Comparison of ENCODE assay signal across 27 mouse cellular contexts in the genomic region with DNA sequence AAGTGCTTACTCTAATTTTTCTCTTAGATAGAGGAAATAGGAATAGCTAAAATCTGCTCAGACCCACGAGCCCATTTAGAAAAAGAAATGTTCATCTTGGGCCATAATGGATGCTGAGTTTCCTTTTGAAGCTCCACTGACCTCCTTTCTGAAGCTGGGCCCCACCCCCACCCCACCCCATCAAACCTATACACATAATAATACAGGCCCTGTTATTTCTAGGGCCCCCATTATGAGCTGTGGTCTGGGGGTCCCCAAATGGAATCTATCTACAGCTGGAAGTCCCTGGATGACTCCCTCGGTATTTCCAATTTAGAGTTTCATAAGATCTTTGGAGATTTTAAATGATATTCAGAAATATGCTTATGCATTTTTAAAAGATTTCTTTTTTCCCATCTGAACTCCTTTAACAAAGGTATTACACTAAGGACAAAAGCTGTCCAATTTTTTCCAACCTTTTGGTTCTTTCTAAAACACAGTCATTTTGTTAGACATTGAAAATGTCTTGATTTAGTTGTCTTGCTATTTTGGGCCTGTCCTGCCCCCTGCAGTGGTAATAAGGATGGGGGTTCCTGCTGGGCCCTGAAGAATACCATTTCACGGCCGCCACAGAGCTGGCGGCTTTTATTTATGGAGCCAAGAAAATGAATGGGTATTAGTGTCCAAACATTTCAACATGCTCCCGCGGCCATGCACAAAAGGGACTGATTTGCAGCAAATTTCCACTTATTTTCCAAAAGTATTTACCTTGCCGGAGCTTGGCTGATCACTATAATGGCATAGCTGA.
DNase-seq lines count a peak whose midpoint lies in the region; ATAC-seq and TF ChIP-seq lines count a peak whose summit lies in the region.
"Had no signal": no experiment of that assay in that cellular context is flagged by ENCODE, and none has a peak within 500 bp of the region (broad histone marks: within the 10 kb centered on the region; RNA-seq: fewer than 3 reads in every experiment).

No protein-coding gene starts in this region.

- no peak overlapping the region for H3K4me3 ChIP-seq in forebrain, embryonic 11.5 days (ENCODE audit: low read depth, low read length)
- no peak overlapping the region for H3K4me3 ChIP-seq in forebrain, embryonic 16.5 days (replicated peaks; ENCODE audit: low read length)
- H3K4me3 ChIP-seq in hindbrain, postnatal 0 days (ENCODE audit: low read length), result no peak overlapping the region
- H3K4me3 ChIP-seq in hindbrain, embryonic 14.5 days (replicated peaks; ENCODE audit: low read length), result no peak overlapping the region
- no peak overlapping the region for H3K4me3 ChIP-seq in neural tube, embryonic 11.5 days (ENCODE audit: low read depth, low read length)
- H3K4me3 ChIP-seq in neural tube, embryonic 15.5 days (replicated peaks), result no peak overlapping the region
- no peak overlapping the region for H3K4me3 ChIP-seq in midbrain, postnatal 0 days (ENCODE audit: low read depth, low read length)
- H3K4me3 ChIP-seq in gastrocnemius, adult 2 months, result no peak overlapping the region
- H3K4me3 ChIP-seq: embryonic facial prominence, embryonic 12.5 days; hindbrain, embryonic 12.5 days; kidney, embryonic 15.5 days; layer of hippocampus, adult 2 months; limb, embryonic 10.5 days; limb, embryonic 15.5 days; liver, embryonic 13.5 days; megakaryocyte, embryonic 14.5 days; neural tube, embryonic 13.5 days had no signal

- no peaks in the 10 kb centered on the region for H3K9me3 ChIP-seq in forebrain, embryonic 11.5 days (ENCODE audit: control insufficient read depth, low read length)
- no peaks in the 10 kb centered on the region for H3K9me3 ChIP-seq in forebrain, embryonic 16.5 days (ENCODE audit: control insufficient read depth, low read length)
- H3K9me3 ChIP-seq in hindbrain, postnatal 0 days (ENCODE audit: low read length), result no peaks in the 10 kb centered on the region
- no peaks in the 10 kb centered on the region for H3K9me3 ChIP-seq in hindbrain, embryonic 14.5 days (ENCODE audit: control insufficient read depth, low read length)
- no peaks in the 10 kb centered on the region for H3K9me3 ChIP-seq in neural tube, embryonic 11.5 days (ENCODE audit: control insufficient read depth, low read length)
- H3K9me3 ChIP-seq in neural tube, embryonic 15.5 days (replicated peaks), result no peaks in the 10 kb centered on the region
- H3K9me3 ChIP-seq in midbrain, postnatal 0 days (ENCODE audit: low read length), result no peaks in the 10 kb centered on the region
- H3K9me3 ChIP-seq: embryonic facial prominence, embryonic 12.5 days; hindbrain, embryonic 12.5 days; kidney, embryonic 15.5 days; limb, embryonic 10.5 days; limb, embryonic 15.5 days; liver, embryonic 13.5 days; neural tube, embryonic 13.5 days had no signal

- 0 out of 2 replicates have a peak, but pooled peaks have one; percentile 30 for ATAC-seq in forebrain, embryonic 11.5 days (replicated peaks; ENCODE audit: low FRiP score)
- no peak for ATAC-seq in forebrain, embryonic 16.5 days
- no peak for ATAC-seq in hindbrain, postnatal 0 days
- ATAC-seq in hindbrain, embryonic 14.5 days (ENCODE audit: low FRiP score), result no peak; the same call in 1 of the 2 replicates
- ATAC-seq in neural tube, embryonic 11.5 days (ENCODE audit: insufficient read depth, low FRiP score, low TSS enrichment), result peak; percentile 45; the same call in 1 of the 2 replicates
- no peak for ATAC-seq in neural tube, embryonic 15.5 days (ENCODE audit: low FRiP score)
- ATAC-seq in midbrain, postnatal 0 days (ENCODE audit: low FRiP score), result no peak
- ATAC-seq: lung, postnatal 0 days had no signal

- no peaks in the 10 kb centered on the region for H3K36me3 ChIP-seq in forebrain, embryonic 11.5 days (ENCODE audit: control insufficient read depth, insufficient read depth, low read length)
- no peaks in the 10 kb centered on the region for H3K36me3 ChIP-seq in forebrain, embryonic 16.5 days (ENCODE audit: control insufficient read depth, insufficient read depth)
- H3K36me3 ChIP-seq in hindbrain, postnatal 0 days (ENCODE audit: insufficient read depth, low read length), result no peaks in the 10 kb centered on the region
- no peaks in the 10 kb centered on the region for H3K36me3 ChIP-seq in hindbrain, embryonic 14.5 days (replicated peaks; ENCODE audit: control insufficient read depth, insufficient read depth)
- H3K36me3 ChIP-seq in neural tube, embryonic 11.5 days (ENCODE audit: control insufficient read depth, insufficient read depth, low read length), result no peaks in the 10 kb centered on the region
- H3K36me3 ChIP-seq in neural tube, embryonic 15.5 days, result no peaks in the 10 kb centered on the region
- H3K36me3 ChIP-seq in midbrain, postnatal 0 days (ENCODE audit: insufficient read depth, low read length), result no peaks in the 10 kb centered on the region
- H3K36me3 ChIP-seq: embryonic facial prominence, embryonic 12.5 days; hindbrain, embryonic 12.5 days; kidney, embryonic 15.5 days; limb, embryonic 10.5 days; limb, embryonic 15.5 days; liver, embryonic 13.5 days; neural tube, embryonic 13.5 days had no signal

- H3K27ac ChIP-seq in forebrain, embryonic 11.5 days (ENCODE audit: low read depth, low read length), result no peak overlapping the region; the same call in 1 of the 2 replicates
- no peak overlapping the region for H3K27ac ChIP-seq in forebrain, embryonic 16.5 days (ENCODE audit: low read length)
- H3K27ac ChIP-seq in hindbrain, postnatal 0 days, result no peak overlapping the region
- H3K27ac ChIP-seq in hindbrain, embryonic 14.5 days, result no peak overlapping the region
- no peak overlapping the region for H3K27ac ChIP-seq in neural tube, embryonic 11.5 days (ENCODE audit: low read depth, low read length)
- no peak overlapping the region for H3K27ac ChIP-seq in neural tube, embryonic 15.5 days (replicated peaks)
- no peak overlapping the region for H3K27ac ChIP-seq in midbrain, postnatal 0 days (ENCODE audit: low read depth, low read length)
- H3K27ac ChIP-seq in gastrocnemius, adult 2 months, result no peak overlapping the region
- H3K27ac ChIP-seq: embryonic facial prominence, embryonic 12.5 days; hindbrain, embryonic 12.5 days; kidney, embryonic 15.5 days; layer of hippocampus, adult 2 months; limb, embryonic 10.5 days; limb, embryonic 15.5 days; liver, embryonic 13.5 days; neural tube, embryonic 13.5 days had no signal

- no peak overlapping the region for H3K4me2 ChIP-seq in forebrain, embryonic 11.5 days (ENCODE audit: low read depth, low read length, severe bottlenecking)
- H3K4me2 ChIP-seq in forebrain, embryonic 16.5 days (ENCODE audit: low read length), result no peak overlapping the region
- H3K4me2 ChIP-seq in hindbrain, postnatal 0 days (ENCODE audit: low read depth, low read length), result no peak overlapping the region
- H3K4me2 ChIP-seq in hindbrain, embryonic 14.5 days (replicated peaks), result no peak overlapping the region
- H3K4me2 ChIP-seq in neural tube, embryonic 11.5 days (ENCODE audit: low read depth), result no peak overlapping the region
- no peak overlapping the region for H3K4me2 ChIP-seq in neural tube, embryonic 15.5 days
- no peak overlapping the region for H3K4me2 ChIP-seq in midbrain, postnatal 0 days (ENCODE audit: low read depth, low read length, poor library complexity, severe bottlenecking)
- H3K4me2 ChIP-seq: embryonic facial prominence, embryonic 12.5 days; hindbrain, embryonic 12.5 days; kidney, embryonic 15.5 days; limb, embryonic 15.5 days; liver, embryonic 13.5 days; neural tube, embryonic 13.5 days had no signal

- no peak for TF ChIP-seq CTCF in hindbrain, postnatal 0 days (IDR thresholded peaks at IDR 0.05; ENCODE audit: low read depth)
- no peak for TF ChIP-seq CTCF in midbrain, postnatal 0 days (IDR thresholded peaks at IDR 0.05)
- TF ChIP-seq CTCF in gastrocnemius, adult 2 months (IDR thresholded peaks at IDR 0.05), result no peak

- WGBS in forebrain, embryonic 11.5 days, result 17% methylated on average over 8 of the region's 8 CpGs
- WGBS in forebrain, embryonic 16.5 days, result 7% methylated on average over 8 of the region's 8 CpGs
- WGBS in hindbrain, postnatal 0 days, result 24% methylated on average over 8 of the region's 8 CpGs
- WGBS in hindbrain, embryonic 14.5 days, result 21% methylated on average over 8 of the region's 8 CpGs
- 25% methylated on average over 8 of the region's 8 CpGs for WGBS in neural tube, embryonic 11.5 days
- 16% methylated on average over 8 of the region's 8 CpGs for WGBS in neural tube, embryonic 15.5 days
- 25% methylated on average over 8 of the region's 8 CpGs for WGBS in midbrain, postnatal 0 days

- no peak overlapping the region for H3K9ac ChIP-seq in forebrain, embryonic 11.5 days (ENCODE audit: low read length)
- no peak overlapping the region for H3K9ac ChIP-seq in forebrain, embryonic 16.5 days (replicated peaks; ENCODE audit: low read depth, low read length)
- no peak overlapping the region for H3K9ac ChIP-seq in hindbrain, postnatal 0 days (replicated peaks; ENCODE audit: low read length)
- no peak overlapping the region for H3K9ac ChIP-seq in hindbrain, embryonic 14.5 days
- no peak overlapping the region for H3K9ac ChIP-seq in neural tube, embryonic 11.5 days (ENCODE audit: low read length)
- no peak overlapping the region for H3K9ac ChIP-seq in neural tube, embryonic 15.5 days (replicated peaks)
- H3K9ac ChIP-seq in midbrain, postnatal 0 days (replicated peaks; ENCODE audit: low read length, poor library complexity, severe bottlenecking), result no peak overlapping the region
- H3K9ac ChIP-seq: embryonic facial prominence, embryonic 12.5 days; hindbrain, embryonic 12.5 days; kidney, embryonic 15.5 days; limb, embryonic 15.5 days; liver, embryonic 13.5 days; neural tube, embryonic 13.5 days had no signal

- 0 out of 2 replicates have a peak, but pooled peaks cover 5% of the 10 kb centered on the region for H3K4me1 ChIP-seq in forebrain, embryonic 11.5 days (replicated peaks; ENCODE audit: control insufficient read depth, insufficient read depth, low read length)
- no peaks in the 10 kb centered on the region for H3K4me1 ChIP-seq in forebrain, embryonic 16.5 days (replicated peaks; ENCODE audit: control insufficient read depth, insufficient read depth, low read length)
- H3K4me1 ChIP-seq in hindbrain, postnatal 0 days (ENCODE audit: insufficient read depth, low read length), result no peaks in the 10 kb centered on the region
- no peaks in the 10 kb centered on the region for H3K4me1 ChIP-seq in hindbrain, embryonic 14.5 days (replicated peaks; ENCODE audit: control insufficient read depth, insufficient read depth, low read length)
- H3K4me1 ChIP-seq in neural tube, embryonic 11.5 days (ENCODE audit: control insufficient read depth, insufficient read depth, low read length), result peaks cover 7% of the 10 kb centered on the region
- H3K4me1 ChIP-seq in neural tube, embryonic 15.5 days, result 0 out of 2 replicates have a peak, but pooled peaks cover 3% of the 10 kb centered on the region
- H3K4me1 ChIP-seq in midbrain, postnatal 0 days (ENCODE audit: insufficient read depth, low read length), result no peaks in the 10 kb centered on the region
- H3K4me1 ChIP-seq: embryonic facial prominence, embryonic 12.5 days; kidney, embryonic 15.5 days; limb, embryonic 15.5 days; liver, embryonic 13.5 days; megakaryocyte, embryonic 14.5 days had no signal

- DNase-seq in forebrain, embryonic 11.5 days (ENCODE audit: low spot score), result no peak
- peak; percentile 33 for DNase-seq in hindbrain, postnatal 0 days (ENCODE audit: low spot score)
- no peak for DNase-seq in hindbrain, embryonic 14.5 days (ENCODE audit: low spot score)
- DNase-seq in neural tube, embryonic 11.5 days (ENCODE audit: low spot score), result peak; percentile 64
- DNase-seq in midbrain, postnatal 0 days (ENCODE audit: low spot score), result peak; percentile 18
- DNase-seq in gastrocnemius, adult 2 months, result no peak
- DNase-seq: adrenal gland, postnatal 25 days; cerebellum, adult 18-20 months; gastrocnemius, postnatal 14 days; heart, postnatal 14 days; kidney, adult 18-20 months; kidney, postnatal 36 days; liver, embryonic 13.5 days; lung, adult 18-20 months; lung, postnatal 4 days; thymus, postnatal 4 days had no signal

- peaks cover 13% of the 10 kb centered on the region; the same call in 1 of the 2 replicates for H3K27me3 ChIP-seq in forebrain, embryonic 11.5 days (ENCODE audit: control insufficient read depth, insufficient read depth, low read length)
- peaks cover 24% of the 10 kb centered on the region for H3K27me3 ChIP-seq in forebrain, embryonic 16.5 days (replicated peaks; ENCODE audit: control insufficient read depth, insufficient read depth, low read length)
- H3K27me3 ChIP-seq in hindbrain, postnatal 0 days (ENCODE audit: insufficient read depth, low read length), result peaks cover under 1% of the 10 kb centered on the region; the same call in 1 of the 2 replicates
- H3K27me3 ChIP-seq in hindbrain, embryonic 14.5 days (ENCODE audit: control insufficient read depth, insufficient read depth, low read length), result peaks cover 39% of the 10 kb centered on the region
- peaks cover 6% of the 10 kb centered on the region; the same call in 1 of the 2 replicates for H3K27me3 ChIP-seq in neural tube, embryonic 11.5 days (ENCODE audit: control insufficient read depth, insufficient read depth, low read length)
- H3K27me3 ChIP-seq in neural tube, embryonic 15.5 days (replicated peaks), result peaks cover 9% of the 10 kb centered on the region
- peaks cover under 1% of the 10 kb centered on the region; the same call in 1 of the 2 replicates for H3K27me3 ChIP-seq in midbrain, postnatal 0 days (ENCODE audit: insufficient read depth, low read length)
- H3K27me3 ChIP-seq: embryonic facial prominence, embryonic 12.5 days; kidney, embryonic 15.5 days; limb, embryonic 15.5 days; liver, embryonic 13.5 days; megakaryocyte, embryonic 14.5 days had no signal

- intact Hi-C loops in gastrocnemius, adult 2 months (cut with DNase I), result no loop called here

Comparison
In these comparisons a context has a peak if more than half of its experiments do, and no peak if none do; other contexts are left out.
1. ATAC-seq: peak in forebrain, embryonic 11.5 days (single experiment) and neural tube, embryonic 11.5 days (single experiment); none in forebrain, embryonic 16.5 days (single experiment), hindbrain, postnatal 0 days (single experiment), hindbrain, embryonic 14.5 days (single experiment), neural tube, embryonic 15.5 days (single experiment) and midbrain, postnatal 0 days (single experiment).
2. DNase-seq: peak in hindbrain, postnatal 0 days (single experiment), neural tube, embryonic 11.5 days (single experiment) and midbrain, postnatal 0 days (single experiment); none in forebrain, embryonic 11.5 days (single experiment), hindbrain, embryonic 14.5 days (single experiment) and gastrocnemius, adult 2 months (single experiment).